In the genomic region with DNA sequence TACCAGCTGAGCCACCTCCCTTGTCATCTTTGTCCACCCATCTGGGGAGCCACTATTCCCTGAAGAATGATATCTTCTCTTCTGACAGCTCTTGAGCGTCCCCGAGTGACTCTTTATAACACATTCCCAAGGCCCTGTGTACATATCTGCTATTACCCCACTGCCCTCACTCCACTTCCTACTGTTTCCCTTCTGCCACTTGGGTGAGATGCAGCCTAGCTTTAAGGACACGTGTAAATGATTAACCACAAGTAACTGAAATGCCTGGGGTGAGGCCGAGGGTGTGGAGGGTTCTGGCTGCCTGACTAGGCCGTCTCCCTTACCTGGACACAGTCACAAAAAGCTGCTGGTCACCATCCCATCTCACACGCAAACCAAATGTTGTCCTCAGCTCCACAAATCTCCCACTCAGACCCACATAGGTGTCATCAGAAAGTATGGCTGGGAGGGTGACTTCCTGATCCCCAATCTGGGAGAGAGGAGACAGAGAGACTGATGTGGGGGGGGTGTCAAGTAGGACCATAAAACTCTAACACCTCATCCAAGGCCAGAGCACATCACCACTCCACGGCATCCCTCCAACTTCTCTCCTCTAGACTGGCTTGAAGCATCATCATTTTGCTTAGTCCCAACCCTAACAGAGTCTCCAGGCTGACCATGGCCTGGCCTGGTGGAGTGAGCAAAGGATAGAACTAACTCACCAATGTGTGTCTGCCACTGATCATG, we compare ENCODE assay signal across 11 mouse cellular contexts. TPM values are rescaled to one million over a fixed set of nuclear protein-coding genes. Genes with fewer than 3 reads are reported as not detected.
DNase-seq lines count a peak whose midpoint lies in the region; ATAC-seq and TF ChIP-seq lines count a peak whose summit lies in the region.
"Had no signal": no experiment of that assay in that cellular context is flagged by ENCODE, and none has a peak within 500 bp of the region (broad histone marks: within the 10 kb centered on the region; RNA-seq: fewer than 3 reads in every experiment).

No protein-coding gene starts in this region.

- DNase-seq in 416B (ENCODE audit: low read depth) = peak; percentile 59
- DNase-seq in kidney, adult 18-20 months = peak; percentile 41
- peak; percentile 66 for DNase-seq in liver, adult 2 months (ENCODE audit: extremely low read depth, low read depth, low spot score)
- DNase-seq in lung, postnatal 10 days = peak; percentile 52
- DNase-seq in thymus, adult 18-20 months = no peak
- DNase-seq in testis, postnatal 10 days (ENCODE audit: low spot score) = no peak
- DNase-seq in midbrain, postnatal 0 days (ENCODE audit: low spot score) = no peak
- no peak for DNase-seq in adrenal gland, adult (ENCODE audit: inconsistent age in 2 of 2, low spot score in 1 of 2)
- DNase-seq: embryo, embryonic 11 days; gastrocnemius, adult 2 months; spleen, adult 18-20 months had no signal

- H3K4me3 ChIP-seq in liver, adult 2 months (ENCODE audit: insufficient read depth, low read depth, low read length) = no peak overlapping the region
- no peak overlapping the region for H3K4me3 ChIP-seq in midbrain, postnatal 0 days (ENCODE audit: low read depth, low read length)
- H3K4me3 ChIP-seq: gastrocnemius, adult 2 months had no signal

- TF ChIP-seq POLR2A in liver, adult 2 months (IDR thresholded peaks at IDR 0.05; ENCODE audit: extremely low read depth, insufficient read depth, low read length) = no peak

- no peak overlapping the region for H3K4me2 ChIP-seq in midbrain, postnatal 0 days (ENCODE audit: low read depth, low read length, poor library complexity, severe bottlenecking)

- H3K9ac ChIP-seq in liver, adult 2 months (ENCODE audit: low read depth, low read length) = no peak overlapping the region
- H3K9ac ChIP-seq in midbrain, postnatal 0 days (replicated peaks; ENCODE audit: low read length, poor library complexity, severe bottlenecking) = no peak overlapping the region

- H3K4me1 ChIP-seq in liver, adult 2 months (ENCODE audit: control insufficient read depth, insufficient read depth, low read length) = no peaks in the 10 kb centered on the region
- no peaks in the 10 kb centered on the region for H3K4me1 ChIP-seq in midbrain, postnatal 0 days (ENCODE audit: insufficient read depth, low read length)

- ATAC-seq in midbrain, postnatal 0 days (ENCODE audit: low FRiP score) = no peak

- H3K9me3 ChIP-seq in midbrain, postnatal 0 days (ENCODE audit: low read length) = no peaks in the 10 kb centered on the region

- no peaks in the 10 kb centered on the region for H3K36me3 ChIP-seq in liver, adult 2 months (ENCODE audit: control insufficient read depth, insufficient read depth, low read length)
- H3K36me3 ChIP-seq in midbrain, postnatal 0 days (ENCODE audit: insufficient read depth, low read length) = no peaks in the 10 kb centered on the region

- 27% methylated on average over 7 of the region's 7 CpGs for WGBS in liver, adult 2 months
- 73% methylated on average over 7 of the region's 7 CpGs for WGBS in midbrain, postnatal 0 days

- TF ChIP-seq CTCF in liver, adult 2 months (IDR thresholded peaks at IDR 0.05; ENCODE audit: low read depth, low read length) = no peak
- no peak for TF ChIP-seq CTCF in midbrain, postnatal 0 days (IDR thresholded peaks at IDR 0.05)

- no peaks in the 10 kb centered on the region for H3K79me2 ChIP-seq in liver, adult 2 months (ENCODE audit: control insufficient read depth, insufficient read depth, low read length)

- no peak overlapping the region for H3K27ac ChIP-seq in liver, adult 2 months (replicated peaks; ENCODE audit: insufficient read depth, low read depth, low read length)
- no peak overlapping the region for H3K27ac ChIP-seq in midbrain, postnatal 0 days (ENCODE audit: low read depth, low read length)
- H3K27ac ChIP-seq: gastrocnemius, adult 2 months had no signal

- no peaks in the 10 kb centered on the region for H3K27me3 ChIP-seq in liver, adult 2 months (ENCODE audit: control insufficient read depth, insufficient read depth, low read length)
- H3K27me3 ChIP-seq in midbrain, postnatal 0 days (ENCODE audit: insufficient read depth, low read length) = no peaks in the 10 kb centered on the region

RNA-seq across cellular contexts. Expression of a gene that starts 20.8 kb away (rescaled TPM):
- under 0.01 TPM in 1 of 2 replicates, not detected in the other for total RNA-seq in liver, adult 2 months (2014; rRNA removed)
- 0.02 TPM in 1 of 2 replicates, not detected in the other for polyA plus RNA-seq in liver, adult 2 months (2012; rRNA removed)
- 0.85 and 0.99 TPM in 2 replicates for total RNA-seq in midbrain, postnatal 0 days (2014; rRNA removed)
- 0.31 and 0.49 TPM in 2 replicates for polyA plus RNA-seq in midbrain, postnatal 0 days (2015; fragmentation: Nextera tagmentation; extraction: Ambion mirVana)

RNA-seq across cellular contexts. Expression of a gene that starts 46.3 kb away (rescaled TPM):
- total RNA-seq in liver, adult 2 months (2014; rRNA removed) = 5.9 and 8.0 TPM in 2 replicates
- 15.4 and 17.8 TPM in 2 replicates for polyA plus RNA-seq in liver, adult 2 months (2012; rRNA removed)
- 73.2 and 95.3 TPM in 2 replicates for total RNA-seq in midbrain, postnatal 0 days (2014; rRNA removed)
- 91.5 and 95.6 TPM in 2 replicates for polyA plus RNA-seq in midbrain, postnatal 0 days (2015; fragmentation: Nextera tagmentation; extraction: Ambion mirVana)

Comparison
In these comparisons a context has a peak if more than half of its experiments do, and no peak if none do; other contexts are left out.
1. DNase-seq: peak in 416B (single experiment), kidney, adult 18-20 months (single experiment), liver, adult 2 months (single experiment) and lung, postnatal 10 days (single experiment); none in thymus, adult 18-20 months (0 of 2), testis, postnatal 10 days (single experiment), midbrain, postnatal 0 days (single experiment) and adrenal gland, adult (0 of 2).